Mouse (Mus musculus) c-Kit-negative CD71-positive TER-119-positive erythroid progenitor cells, embryonic 14.5 days (primary cell): ENCODE data around the gene Akap2.

Experiments used
- DNase-seq: peaks from one replicate; pipeline ENCODE4 v3.0.0-alpha.2; 2013; ENCODE audit warnings: low read depth, low spot score

Akap2 gene

GRCm38 (mm10) chr4:57717354-57717753 is at the start of gene Akap2:
Gene Akap2 (plus strand): TSS chr4:57717657.
- no peak for DNase-seq

GRCm38 (mm10) chr4:57670813-57671469 is 46.5 kb upstream of the Akap2 start:
- DNase-seq = no peak

- no peak for DNase-seq
These were observed 44.9 kb upstream of the Akap2 start for GRCm38 (mm10) chr4:57672541-57672940.

- DNase-seq = peak; percentile 40
These were observed 44.2 kb upstream of the Akap2 start for GRCm38 (mm10) chr4:57672996-57673906.

GRCm38 (mm10) chr4:57674351-57674750 is 43.1 kb upstream of the Akap2 start:
- DNase-seq = no peak

GRCm38 (mm10) chr4:57675387-57675786 is 42.1 kb upstream of the Akap2 start:
- no peak for DNase-seq

- DNase-seq = no peak
These were observed 39.5 kb upstream of the Akap2 start for GRCm38 (mm10) chr4:57677916-57678315.

- no peak for DNase-seq
These were observed 38.4 kb upstream of the Akap2 start for GRCm38 (mm10) chr4:57678991-57679457.

GRCm38 (mm10) chr4:57680186-57680585 is 37.3 kb upstream of the Akap2 start:
- DNase-seq = no peak

GRCm38 (mm10) chr4:57681511-57681910 is 35.9 kb upstream of the Akap2 start:
- DNase-seq = no peak

- DNase-seq = no peak
These were observed 35.1 kb upstream of the Akap2 start for GRCm38 (mm10) chr4:57682341-57682740.

GRCm38 (mm10) chr4:57682944-57683343 is 34.5 kb upstream of the Akap2 start:
- DNase-seq = no peak

GRCm38 (mm10) chr4:57684676-57685215 is 32.7 kb upstream of the Akap2 start:
- no peak for DNase-seq

- no peak for DNase-seq
These were observed 30.7 kb upstream of the Akap2 start for GRCm38 (mm10) chr4:57686736-57687135.

GRCm38 (mm10) chr4:57687583-57687982 is 29.9 kb upstream of the Akap2 start:
- no peak for DNase-seq

GRCm38 (mm10) chr4:57688131-57688530 is 29.3 kb upstream of the Akap2 start:
- DNase-seq = no peak

- no peak for DNase-seq
These were observed 27.5 kb upstream of the Akap2 start for GRCm38 (mm10) chr4:57690001-57690400.

- no peak for DNase-seq
These were observed 26.7 kb upstream of the Akap2 start for GRCm38 (mm10) chr4:57690805-57691204.

GRCm38 (mm10) chr4:57694356-57695136 is 22.9 kb upstream of the Akap2 start:
- DNase-seq = no peak

GRCm38 (mm10) chr4:57696955-57697354 is 20.5 kb upstream of the Akap2 start:
- no peak for DNase-seq

- no peak for DNase-seq
These were observed 19.4 kb upstream of the Akap2 start for GRCm38 (mm10) chr4:57697918-57698611.
